Mouse (Mus musculus) stomach, embryonic 15.5 days (tissue): ENCODE data around the gene Lypd8. TPM values are rescaled to one million over a fixed set of nuclear protein-coding genes. Genes with fewer than 3 reads are reported as not detected.

Experiments
- ATAC-seq: fragments of 200-750 bp; cut with Nextera tagmentation; 2 replicates; pipeline ENCODE4 v1.8.0; 2017; ENCODE audit warnings: low read depth, moderate number of reproducible peaks, moderate TSS enrichment; ENCODE audit not compliant: insufficient read depth, low FRiP score
- H3K27ac ChIP-seq: fragments of 300-500 bp; sonication (generic); 2 replicates; pipeline ENCODE4 v1.5.1; 2015; ENCODE audit warnings: mild to moderate bottlenecking, inconsistent platforms
- H3K27me3 ChIP-seq: fragments of 300-500 bp; sonication (generic); replicated peaks from 2 replicates; pipeline ENCODE4 v1.6.1; 2015; ENCODE audit warnings: inconsistent platforms
- H3K36me3 ChIP-seq: fragments of 300-500 bp; sonication (generic); 2 replicates; pipeline ENCODE4 v1.6.1; 2015; ENCODE audit warnings: inconsistent platforms
- H3K4me1 ChIP-seq: fragments of 300-500 bp; sonication (generic); 2 replicates; pipeline ENCODE4 v1.6.1; 2015; ENCODE audit warnings: inconsistent platforms
- H3K4me2 ChIP-seq: fragments of 300-500 bp; sonication (generic); 2 replicates; pipeline ENCODE4 v1.6.1; 2015; ENCODE audit warnings: mild to moderate bottlenecking, inconsistent platforms
- H3K4me3 ChIP-seq: fragments of 300-500 bp; sonication (generic); replicated peaks from 2 replicates; pipeline ENCODE4 v1.5.1; 2015; ENCODE audit warnings: inconsistent platforms
- H3K9ac ChIP-seq: fragments of 300-500 bp; sonication (generic); 2 replicates; pipeline ENCODE4 v1.6.1; 2015; ENCODE audit warnings: inconsistent platforms
- H3K9me3 ChIP-seq: fragments of 300-500 bp; sonication (generic); 2 replicates; pipeline ENCODE4 v1.6.1; 2016; ENCODE audit warnings: inconsistent platforms
- WGBS: fragments of 180-500 bp; shearing (Covaris S2); methylation state at CpG from one replicate; pipeline ENCODE4 v1.1.7; 2015; 5-methylcytosine and 5-hydroxymethylcytosine counted together
- polyA plus RNA-seq: library from polyadenylated mRNA; unstranded; fragments of >200 nt; fragmentation: Nextera tagmentation; extraction: Ambion mirVana; gene quantifications from 2 replicates; pipeline ENCODE4 v1.2.1, GENCODE M21; 2015

The Lypd8 gene
- polyA plus RNA-seq, 1 experiment from 2014 or later = 237 TPM

DNA sequence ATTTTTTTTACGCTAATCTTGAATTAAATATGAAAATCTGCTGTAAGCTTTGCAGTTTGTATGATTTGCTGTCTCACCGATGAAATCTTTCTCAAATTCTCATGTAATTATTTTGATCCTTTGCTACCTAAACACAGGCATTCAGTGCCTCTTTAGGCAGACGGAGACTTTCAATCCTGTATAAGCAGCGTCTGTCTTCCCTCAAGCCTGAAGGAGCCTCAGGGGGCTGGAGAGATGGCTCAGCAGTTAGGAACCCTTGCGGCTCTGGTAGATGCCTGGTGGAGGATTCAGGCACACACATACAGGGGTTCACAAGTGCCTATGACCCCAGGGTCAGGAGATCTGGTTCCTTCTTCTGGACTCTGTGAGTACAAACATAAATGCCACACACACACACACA lies 21.8 kb downstream of the Lypd8 start:
- Histone ChIP-seq H3K9me3 (no peaks in the 10 kb centered on the region), H3K4me2 (no peak overlapping the region), H3K4me3 (no peak overlapping the region), H3K27me3 (no peaks in the 10 kb centered on the region), H3K27ac (no peak overlapping the region), H3K36me3 (no peaks in the 10 kb centered on the region), H3K4me1 (no peaks in the 10 kb centered on the region), H3K9ac (no peak overlapping the region)
- no peak for ATAC-seq
- WGBS = 50% methylated on average over 5 of the region's 5 CpGs

GRCm38 (mm10) chr11:58408066-58408465 lies 29.2 kb downstream of the Lypd8 start:
- no peak overlapping the region for H3K27ac ChIP-seq
- no peak overlapping the region for H3K4me2 ChIP-seq
- no peaks in the 10 kb centered on the region for H3K27me3 ChIP-seq
- no peaks in the 10 kb centered on the region for H3K4me1 ChIP-seq
- WGBS = 57% methylated on average over 3 of the region's 3 CpGs
- H3K9ac ChIP-seq = no peak overlapping the region
- no peaks in the 10 kb centered on the region for H3K36me3 ChIP-seq
- ATAC-seq = no peak
- no peak overlapping the region for H3K4me3 ChIP-seq
- no peaks in the 10 kb centered on the region for H3K9me3 ChIP-seq

DNA sequence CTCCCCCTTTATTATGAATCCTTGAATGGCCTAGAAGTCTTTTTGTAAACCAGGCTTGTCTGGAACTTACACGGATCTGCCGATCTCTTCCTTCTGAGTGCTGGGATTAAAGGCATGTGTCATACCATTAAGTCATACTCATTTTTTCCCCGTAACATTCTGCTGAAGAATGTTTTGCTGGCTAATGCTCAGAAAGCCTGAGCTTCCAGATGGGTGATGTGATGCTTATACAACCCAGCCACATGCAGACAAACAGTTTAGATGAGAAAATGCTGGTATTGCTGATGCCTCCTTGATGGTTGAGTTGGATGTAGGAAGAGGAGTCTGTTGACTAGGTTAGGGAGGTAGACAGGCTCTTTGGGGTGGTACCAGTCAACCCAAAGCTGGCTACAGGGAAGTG lies 39.5 kb downstream of the Lypd8 start:
- Histone ChIP-seq H3K27ac (no peak overlapping the region), H3K9ac (no peak overlapping the region), H3K27me3 (no peaks in the 10 kb centered on the region), H3K4me2 (no peak overlapping the region), H3K4me3 (no peak overlapping the region), H3K9me3 (no peaks in the 10 kb centered on the region), H3K4me1 (no peaks in the 10 kb centered on the region), H3K36me3 (no peaks in the 10 kb centered on the region)
- WGBS = 44% methylated on average over 3 of the region's 3 CpGs
- no peak for ATAC-seq

- no peak within 1 kb of the TSS for H3K4me2 ChIP-seq
- no peaks in the 10 kb centered on the region for H3K9me3 ChIP-seq
- H3K4me1 ChIP-seq = no peaks in the 10 kb centered on the region
- 43% methylated on average over 1 of the region's 1 CpGs for WGBS
- ATAC-seq = no peak
- H3K9ac ChIP-seq = no peak within 1 kb of the TSS
- no peaks in the 10 kb centered on the region for H3K36me3 ChIP-seq
- no peak within 1 kb of the TSS for H3K4me3 ChIP-seq
- no peaks in the 10 kb centered on the region for H3K27me3 ChIP-seq
- H3K27ac ChIP-seq = no peak within 1 kb of the TSS
Measured at GRCm38 (mm10) chr11:58420815-58421214, 42.0 kb downstream of the Lypd8 start, which contains the start of gene 1810065E05Rik. TSS of gene 1810065E05Rik (plus strand) at chr11:58421111.

- Histone ChIP-seq H3K4me2 (no peak within 1 kb of the TSS), H3K27me3 (no peaks in the 10 kb centered on the region), H3K4me1 (no peaks in the 10 kb centered on the region), H3K9ac (no peak within 1 kb of the TSS), H3K4me3 (no peak within 1 kb of the TSS), H3K9me3 (no peaks in the 10 kb centered on the region), H3K27ac (no peak within 1 kb of the TSS), H3K36me3 (no peaks in the 10 kb centered on the region)
- ATAC-seq = no peak
- 81% methylated on average over 3 of the region's 3 CpGs for WGBS
Measured at GRCm38 (mm10) chr11:58432259-58432658, 53.4 kb downstream of the Lypd8 start, which contains the start of gene Gm12253. TSS of gene Gm12253 (plus strand) at chr11:58432559.

DNA sequence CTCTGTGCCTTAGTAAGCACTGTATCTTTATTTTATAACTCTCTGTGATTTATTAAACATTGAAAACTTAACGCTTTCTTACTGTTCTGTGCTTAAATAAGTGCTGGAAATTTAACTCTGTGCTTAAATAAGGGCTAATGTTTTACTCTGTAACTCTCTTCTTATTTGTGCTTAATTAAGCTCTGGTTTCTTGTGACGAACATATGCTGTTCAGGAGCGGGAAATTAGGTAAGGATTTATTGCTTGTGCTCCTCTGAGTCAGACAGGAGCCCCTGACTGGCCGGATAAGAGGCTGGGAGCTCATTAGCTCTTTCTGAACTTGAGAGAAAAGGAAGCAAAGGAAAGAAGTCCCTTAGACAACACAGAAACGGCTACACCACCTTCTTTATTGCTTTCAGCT lies 59.0 kb downstream of the Lypd8 start:
- H3K4me1 ChIP-seq = no peaks in the 10 kb centered on the region
- ATAC-seq = no peak
- no peak overlapping the region for H3K27ac ChIP-seq
- H3K4me3 ChIP-seq = no peak overlapping the region
- no peak overlapping the region for H3K4me2 ChIP-seq
- no peaks in the 10 kb centered on the region for H3K9me3 ChIP-seq
- 29% methylated on average over 5 of the region's 5 CpGs for WGBS
- H3K27me3 ChIP-seq = no peaks in the 10 kb centered on the region
- H3K9ac ChIP-seq = no peak overlapping the region
- H3K36me3 ChIP-seq = no peaks in the 10 kb centered on the region

Other genes with a start within 250 kb of the Lypd8 start
- 18.8 and 19.8 TPM in 2 replicates for gene Gemin5, start 210.5 kb upstream of the Lypd8 start, polyA plus RNA-seq
- 123 and 134 TPM in 2 replicates for gene Mrpl22, start 207.4 kb upstream of the Lypd8 start, polyA plus RNA-seq
- 4.3 and 4.9 TPM in 2 replicates for gene Igtp, start 179.5 kb upstream of the Lypd8 start, polyA plus RNA-seq
- 3.0 and 3.8 TPM in 2 replicates for gene Irgm2, start 179.4 kb upstream of the Lypd8 start, polyA plus RNA-seq
- gene 4930438A08Rik, start 104.2 kb upstream of the Lypd8 start, polyA plus RNA-seq = 0.19 and 0.40 TPM in 2 replicates
- gene Zfp692, start 72.0 kb upstream of the Lypd8 start, polyA plus RNA-seq = 26.9 and 27.5 TPM in 2 replicates
- gene Zfp672, start 48.7 kb upstream of the Lypd8 start, polyA plus RNA-seq = 37.8 and 42.6 TPM in 2 replicates
- gene Sh3bp5l, start 48.3 kb upstream of the Lypd8 start, polyA plus RNA-seq = 30.7 and 30.8 TPM in 2 replicates
- gene 1810065E05Rik, start 42.1 kb downstream of the Lypd8 start, polyA plus RNA-seq = 0.19 and 0.24 TPM in 2 replicates
- not detected in 2 replicates for gene Gm12253, start 53.5 kb downstream of the Lypd8 start, polyA plus RNA-seq
- not detected in 2 replicates for gene Lypd9, start 73.9 kb downstream of the Lypd8 start, polyA plus RNA-seq
- not detected in 2 replicates for gene Olfr30, start 83.2 kb downstream of the Lypd8 start, polyA plus RNA-seq
- not detected in 2 replicates for gene Olfr332, start 113.5 kb downstream of the Lypd8 start, polyA plus RNA-seq
- gene Olfr331, start 123.5 kb downstream of the Lypd8 start, polyA plus RNA-seq = not detected in 2 replicates
- not detected in 2 replicates for gene Olfr330, start 155.8 kb downstream of the Lypd8 start, polyA plus RNA-seq
- gene Olfr329-ps, start 167.4 kb downstream of the Lypd8 start, polyA plus RNA-seq = not detected in 2 replicates
- 0.06 TPM in 1 of 2 replicates, not detected in the other for gene Olfr328, start 176.6 kb downstream of the Lypd8 start, polyA plus RNA-seq
- gene Olfr224, start 191.5 kb downstream of the Lypd8 start, polyA plus RNA-seq = not detected in 2 replicates
- not detected in 2 replicates for gene Olfr325, start 198.7 kb downstream of the Lypd8 start, polyA plus RNA-seq
- not detected in 2 replicates for gene Olfr324, start 216.1 kb downstream of the Lypd8 start, polyA plus RNA-seq
- 0.84 and 2.3 TPM in 2 replicates for gene 2210407C18Rik, start 237.0 kb downstream of the Lypd8 start, polyA plus RNA-seq